Mouse (Mus musculus): Measurements from ENCODE around the gene Zfhx3. TPM values are rescaled to one million over a fixed set of nuclear protein-coding genes. Genes with fewer than 3 reads are reported as not detected.
A peak's percentile ranks its signal among the peaks of the same experiment; 100 is the strongest.

Zfhx3 gene
- total RNA-seq, 4 experiments from 2014 or later: 7.9 to 9.2 (median 8.0) TPM

DNA sequence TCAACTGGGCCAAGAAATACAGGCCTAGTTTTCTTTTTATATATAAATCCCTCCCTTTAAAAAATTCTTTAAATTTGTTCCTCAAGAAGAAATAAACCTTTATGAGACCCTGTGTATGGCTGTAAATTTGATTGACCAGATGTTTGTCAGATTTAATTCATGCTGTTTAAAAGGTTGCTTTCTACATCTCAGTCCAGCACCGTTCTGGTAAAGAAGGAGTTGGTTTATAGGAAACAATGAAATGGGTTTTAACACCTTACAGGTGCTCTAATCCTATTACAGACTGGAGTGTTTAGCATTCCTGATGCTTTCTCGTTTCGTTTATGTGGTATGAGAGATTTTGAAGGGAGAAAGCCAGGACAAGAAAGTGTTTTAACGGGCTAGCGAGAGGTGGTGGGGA, 147.2 kb downstream of the Zfhx3 start:
- no peak for DNase-seq (ENCODE audit: low spot score in 2 of 2)

DNA sequence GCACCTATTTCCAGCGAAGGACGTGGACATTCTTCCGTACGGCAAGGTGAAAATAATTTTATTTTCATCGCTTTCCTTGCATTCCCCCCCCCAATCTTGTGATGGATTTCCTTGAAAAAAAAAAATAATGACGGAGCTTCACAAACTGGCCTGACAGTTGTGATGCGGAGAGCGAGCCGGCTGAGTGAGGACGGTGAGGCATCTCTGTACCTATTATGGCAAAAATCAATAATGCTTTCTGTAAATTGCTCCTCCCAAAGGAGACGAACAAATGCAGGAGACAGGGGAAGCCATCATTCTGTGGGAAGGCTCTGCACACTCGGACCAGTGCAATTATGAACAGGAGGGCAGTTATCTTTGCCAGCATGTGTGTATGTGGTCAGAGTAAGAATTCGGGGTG, 156.2 kb downstream of the Zfhx3 start:
- no peak for DNase-seq (ENCODE audit: low spot score in 2 of 2)

DNA sequence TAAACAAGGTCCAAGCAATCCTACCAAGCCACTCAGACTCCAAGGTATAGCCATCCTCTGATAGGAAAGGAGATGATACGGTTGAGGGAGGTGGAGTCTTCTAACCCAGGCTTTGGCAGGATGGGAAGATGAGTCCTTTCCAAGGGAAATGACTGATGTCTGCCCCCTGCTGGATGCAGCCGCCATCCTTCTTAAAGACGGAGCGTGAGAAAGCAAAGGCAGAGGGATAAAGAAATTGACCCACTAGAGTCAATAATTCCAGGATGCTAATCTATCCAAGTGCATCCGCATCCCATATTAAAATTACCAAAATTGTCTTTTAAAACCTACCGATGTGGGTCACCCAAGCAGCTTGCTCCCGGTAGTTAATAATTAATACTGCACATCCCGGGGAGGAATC, 158.7 kb downstream of the Zfhx3 start:
- DNase-seq (ENCODE audit: low spot score in 2 of 2): peak in 1 of 2 experiments; percentile 25

DNA sequence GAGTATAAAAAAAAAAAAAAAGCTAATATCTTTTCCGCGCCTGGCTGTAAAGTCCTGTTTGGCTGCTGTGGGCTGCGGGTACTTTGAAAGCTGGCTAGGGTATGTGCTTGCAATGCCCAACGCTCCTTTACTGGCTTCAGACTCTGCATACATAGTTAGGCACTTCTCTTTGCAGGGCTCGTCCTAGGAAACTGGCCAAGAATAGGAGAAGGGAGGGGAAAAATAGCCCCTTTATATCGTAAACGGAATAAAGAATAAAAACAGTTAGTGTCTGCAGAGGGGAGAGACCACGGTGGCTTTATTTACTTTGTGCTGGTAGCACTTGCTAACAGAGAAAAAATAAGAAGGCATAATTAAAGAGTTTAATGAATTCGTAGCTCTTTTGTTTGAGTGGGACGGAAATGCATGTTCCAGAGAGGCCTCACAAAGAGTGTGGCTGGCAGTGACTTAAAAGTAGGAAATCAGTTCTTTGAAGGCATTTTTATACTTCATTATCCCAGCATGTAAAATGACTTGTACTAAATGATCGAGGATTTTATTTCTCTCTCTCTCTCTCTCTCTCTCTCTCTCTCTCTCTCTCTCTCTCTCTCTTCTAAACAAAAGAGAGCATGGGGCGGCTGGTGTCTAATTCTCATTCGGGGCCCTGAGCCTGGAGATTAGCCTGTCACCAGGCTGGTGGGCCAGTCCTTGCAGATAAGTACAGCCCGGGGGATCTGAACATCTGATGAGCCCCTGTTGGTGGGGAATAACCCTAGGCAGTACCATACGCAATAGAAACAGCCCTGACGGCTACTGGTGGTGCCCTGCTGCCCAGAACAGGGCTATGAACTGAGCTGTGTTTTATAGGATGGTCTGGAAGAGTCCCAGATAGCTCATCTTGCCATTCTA, 159.8 kb downstream of the Zfhx3 start:
- peak in 1 of 2 experiments; percentile 25 for DNase-seq (ENCODE audit: low spot score in 2 of 2)

DNA sequence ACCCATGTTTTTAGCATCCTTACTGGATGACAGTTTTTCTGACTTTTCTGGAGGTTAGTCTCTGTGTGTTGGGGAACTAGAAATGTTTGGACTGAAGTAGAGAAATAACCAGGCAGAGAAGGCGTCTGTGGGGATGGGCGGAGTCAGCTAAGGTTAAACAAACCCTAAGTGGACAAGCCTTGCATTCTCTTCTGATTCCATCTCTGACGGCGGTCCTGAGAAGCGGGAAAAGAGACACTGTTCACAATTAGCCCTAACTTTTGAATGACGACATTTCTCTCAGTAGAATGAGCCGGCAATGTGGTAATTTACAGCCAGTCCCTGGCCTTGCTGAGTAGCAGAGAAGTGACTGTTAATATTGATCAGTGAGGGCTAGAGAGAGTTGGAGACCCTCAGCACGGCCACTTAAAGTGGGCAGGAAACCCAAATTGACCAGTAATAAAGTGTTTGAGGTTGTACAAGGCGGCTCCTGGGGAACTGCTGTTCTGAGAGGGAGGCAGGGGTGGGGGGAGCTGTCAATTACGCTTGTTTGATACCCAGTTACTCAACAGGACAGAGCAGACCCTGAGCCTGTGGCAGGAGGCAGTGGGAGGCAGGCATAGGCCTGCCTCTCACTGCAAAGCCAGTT, 162.1 kb downstream of the Zfhx3 start:
- no peak for DNase-seq (ENCODE audit: low spot score in 2 of 2)

DNA sequence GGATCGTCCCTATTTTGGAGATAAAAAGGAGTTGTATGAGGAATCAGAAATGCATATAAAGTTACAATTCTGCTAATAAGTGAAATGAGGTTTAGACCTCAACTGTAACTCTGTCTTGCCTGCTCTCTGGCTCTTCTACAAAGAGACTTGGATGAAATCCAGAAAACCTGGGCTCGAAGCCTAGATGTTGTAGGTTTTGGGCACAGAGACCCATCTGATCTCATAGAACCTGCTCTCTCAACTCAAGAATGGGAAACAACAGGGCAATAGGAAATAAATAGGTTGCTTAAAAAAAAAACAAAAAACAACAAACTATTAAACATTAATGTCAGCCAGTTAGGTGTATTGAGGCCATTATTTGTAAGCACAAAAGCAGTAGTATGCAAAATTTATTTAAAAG, 182.6 kb downstream of the Zfhx3 start:
- peak in 1 of 2 experiments; percentile 12 for DNase-seq (ENCODE audit: low spot score in 2 of 2)

DNA sequence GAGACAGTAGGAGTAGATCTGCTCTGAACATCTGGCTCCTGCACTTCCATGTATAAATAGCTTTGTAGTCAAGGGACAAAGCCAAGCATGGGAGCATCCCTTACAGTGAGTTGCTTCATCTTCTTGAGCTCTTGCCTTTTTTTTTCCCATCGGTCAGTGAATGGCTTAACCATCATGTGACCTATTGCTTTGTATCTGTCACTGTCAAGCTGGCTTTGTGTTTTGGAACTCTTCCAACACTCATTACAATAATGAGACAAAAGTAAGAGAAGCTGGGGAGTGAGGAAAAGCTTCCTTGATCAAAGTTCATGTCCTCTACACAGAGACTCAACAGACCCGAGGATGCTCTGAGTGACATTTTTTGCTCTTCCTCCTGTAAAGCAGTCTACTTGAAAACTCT, 183.0 kb downstream of the Zfhx3 start:
- DNase-seq (ENCODE audit: low spot score in 2 of 2): no peak

DNA sequence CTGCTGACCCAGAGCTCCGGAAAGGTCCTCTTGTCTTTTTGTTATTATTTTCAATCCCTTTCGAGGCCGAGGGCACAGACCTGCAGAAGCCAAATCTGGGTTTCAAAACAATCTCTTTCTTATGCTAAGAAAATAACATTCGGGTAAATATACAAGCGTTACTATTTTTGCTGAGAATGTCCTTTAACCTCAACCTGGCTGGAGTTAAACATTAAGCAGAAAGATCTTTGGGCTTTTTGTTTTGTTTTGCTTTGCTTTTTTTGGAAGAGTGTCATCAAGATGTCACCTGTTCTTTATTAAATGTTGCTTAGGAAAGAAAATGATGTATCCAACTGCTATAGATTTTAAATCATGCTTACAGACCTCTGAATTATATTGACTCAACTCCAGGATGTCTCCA, 204.1 kb downstream of the Zfhx3 start:
- no peak for DNase-seq (ENCODE audit: low spot score in 2 of 2)

DNA sequence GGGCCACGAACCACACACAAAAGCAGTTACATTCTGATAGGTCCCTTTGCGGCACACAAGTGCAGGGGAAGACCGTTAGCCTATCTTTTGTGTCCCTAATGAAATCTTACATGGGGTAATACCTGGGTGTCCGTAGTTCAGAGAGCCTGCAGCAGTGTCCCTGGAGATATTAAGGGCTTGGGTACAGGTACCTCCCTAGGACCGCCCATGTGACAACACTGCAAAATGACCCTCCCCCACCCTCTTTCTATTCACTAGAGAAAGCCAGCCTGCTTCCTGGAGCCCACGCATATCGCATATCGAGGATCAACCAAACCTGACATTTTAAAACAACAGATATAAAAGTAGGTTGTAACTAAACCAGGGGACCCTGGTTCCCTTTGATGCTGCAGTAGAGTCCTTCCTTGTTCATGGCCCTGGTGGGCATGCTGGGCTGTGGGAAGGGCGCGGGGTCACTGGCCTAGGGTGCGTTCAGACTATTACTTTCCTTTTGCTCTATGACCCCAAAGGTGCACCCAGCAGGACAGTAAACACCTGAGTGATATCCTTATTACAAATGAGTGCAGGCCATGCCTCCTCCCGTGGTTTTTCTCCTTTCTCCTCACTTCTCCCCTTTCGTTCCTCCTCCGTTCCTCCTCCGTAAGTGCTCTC, 206.3 kb downstream of the Zfhx3 start:
- DNase-seq (ENCODE audit: low spot score in 2 of 2): no peak

DNA sequence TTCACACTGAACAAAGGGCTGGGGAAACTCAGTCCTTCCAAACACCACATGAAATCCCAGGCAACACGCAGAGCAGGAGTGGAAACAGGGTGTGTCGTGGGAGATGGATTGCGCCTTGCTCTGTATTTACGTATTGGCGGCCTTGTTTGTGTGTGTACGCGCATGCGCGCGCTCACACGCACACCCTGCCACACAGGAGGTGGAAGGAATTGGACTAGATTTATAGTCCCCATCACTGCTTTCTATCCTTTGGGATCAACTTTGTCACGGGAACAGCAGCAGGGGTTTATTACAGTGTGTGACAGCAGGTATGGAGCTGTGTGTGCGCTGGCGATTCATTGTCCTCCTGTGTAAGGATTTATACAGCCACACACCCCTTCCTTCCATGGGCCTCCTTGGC, 228.4 kb downstream of the Zfhx3 start:
- DNase-seq (ENCODE audit: low spot score in 2 of 2): no peak

DNA sequence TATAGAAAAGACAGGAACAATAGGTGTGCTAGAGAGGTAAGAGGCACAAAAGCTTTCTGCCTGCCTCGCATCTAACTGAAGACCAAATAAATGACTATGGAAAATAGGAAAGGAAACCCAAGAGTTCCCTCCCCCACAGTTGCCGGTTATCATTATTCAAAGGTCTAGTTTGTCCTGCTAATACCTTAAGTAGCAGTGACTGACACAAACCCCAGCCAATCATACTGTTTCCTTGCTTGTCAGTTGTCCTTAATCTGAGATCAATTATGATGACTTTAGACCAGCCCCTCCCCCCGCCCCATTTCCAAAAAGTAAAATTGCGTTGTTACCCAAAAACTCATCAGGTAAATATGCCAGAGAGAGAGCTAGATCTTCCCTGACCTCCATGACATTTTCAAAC, 240.9 kb downstream of the Zfhx3 start:
- DNase-seq (ENCODE audit: low spot score in 2 of 2): no peak

DNA sequence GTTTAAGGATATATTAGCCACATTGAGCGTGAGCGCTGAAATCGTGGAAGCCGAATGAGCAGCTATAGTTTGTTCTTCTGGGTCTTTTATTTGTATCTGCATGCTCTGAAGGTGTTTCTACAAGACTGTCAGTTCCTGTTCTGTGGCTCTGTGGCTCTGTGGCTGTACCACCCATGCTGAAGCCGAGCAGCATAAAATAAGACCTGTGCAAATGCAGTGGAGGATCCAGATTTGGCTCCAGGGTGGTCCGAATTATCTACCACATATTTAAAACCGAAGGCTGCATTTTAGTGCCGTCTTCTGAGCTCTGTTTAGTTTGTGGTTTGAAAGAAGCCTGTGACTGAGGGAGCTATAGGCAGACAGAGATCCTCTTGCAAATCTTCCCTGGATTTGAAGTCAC, 241.5 kb downstream of the Zfhx3 start:
- no peak for DNase-seq (ENCODE audit: low spot score in 2 of 2)

DNA sequence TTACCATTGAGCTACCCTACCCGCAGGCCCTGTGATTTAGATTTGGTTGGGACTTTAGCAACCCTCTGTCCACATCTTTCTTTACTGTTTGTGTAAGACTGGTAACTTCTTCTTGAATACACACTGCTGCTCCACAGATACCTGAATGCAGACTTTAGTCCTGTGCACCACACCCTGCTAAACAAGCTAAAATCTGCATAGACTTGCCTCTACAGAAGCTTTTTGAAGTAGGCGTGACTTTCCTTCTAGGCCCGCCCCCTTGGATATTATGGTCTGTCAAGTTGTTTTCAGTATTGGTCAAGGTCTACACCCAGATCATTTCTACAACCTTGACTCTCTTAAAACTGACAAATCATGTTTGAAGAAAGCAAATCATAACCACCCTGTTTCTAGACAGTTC, 243.8 kb downstream of the Zfhx3 start:
- DNase-seq (ENCODE audit: low spot score in 2 of 2): no peak

DNA sequence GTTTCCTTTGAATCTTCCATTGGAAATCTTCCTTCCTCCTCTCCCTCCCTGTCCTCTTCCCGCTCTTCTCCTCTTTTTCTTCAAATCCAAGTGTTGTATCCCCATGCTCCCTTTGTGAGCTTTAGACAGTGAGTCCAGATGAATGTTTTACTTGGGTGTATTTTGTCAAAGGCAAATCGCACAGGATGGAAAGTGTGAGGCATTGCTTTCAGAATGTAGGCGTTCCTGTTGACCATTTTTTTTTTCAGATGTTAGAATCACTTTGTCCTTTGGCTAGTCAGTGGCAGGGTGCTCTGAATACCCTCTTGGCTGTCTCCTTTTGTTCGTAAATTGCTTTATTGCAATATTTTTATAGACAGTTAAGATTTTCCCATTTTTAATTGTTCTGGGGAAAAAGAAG, 245.6 kb downstream of the Zfhx3 start:
- no peak for DNase-seq (ENCODE audit: low spot score in 2 of 2)

DNA sequence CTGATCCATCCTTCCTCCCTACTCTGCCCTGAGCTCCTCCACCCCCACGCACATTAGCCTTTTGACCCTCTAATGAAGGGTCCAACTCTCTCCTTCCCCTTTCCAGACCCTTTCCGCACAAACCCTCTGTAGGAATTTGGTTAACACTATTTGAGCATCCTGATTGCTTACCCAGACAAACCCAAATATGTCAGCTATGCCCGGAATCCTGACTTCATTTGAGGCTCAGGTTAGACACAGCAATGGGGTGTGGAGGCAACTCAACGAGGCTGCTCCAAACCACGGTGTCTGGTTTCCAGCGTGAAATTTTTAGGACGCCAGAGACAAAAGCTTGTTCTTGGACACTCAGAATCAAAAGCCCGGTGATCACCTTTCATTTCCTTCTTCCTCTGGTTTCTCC, 252.1 kb downstream of the Zfhx3 start:
- DNase-seq (ENCODE audit: low spot score in 2 of 2): no peak

DNA sequence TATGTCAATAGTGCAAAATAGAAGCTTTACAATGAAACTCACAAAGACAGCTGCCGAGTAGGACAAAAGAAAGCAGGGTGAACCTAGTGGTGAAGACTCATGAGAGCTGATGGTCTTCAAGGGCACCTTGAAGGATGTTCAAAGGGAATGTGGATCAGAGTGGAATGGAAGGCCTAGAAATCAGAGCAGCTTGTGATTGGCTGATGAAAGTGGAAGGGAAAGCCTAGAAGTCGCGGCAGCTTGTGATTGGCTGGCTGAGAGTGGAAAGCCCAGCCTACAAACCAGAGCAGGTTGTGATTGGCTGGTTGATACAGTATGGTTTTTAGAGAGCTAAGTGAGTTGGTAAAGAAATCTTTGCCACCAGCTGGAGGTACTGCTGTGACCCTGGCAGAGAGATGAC, 272.6 kb downstream of the Zfhx3 start:
- DNase-seq (ENCODE audit: low spot score in 2 of 2): no peak

DNA sequence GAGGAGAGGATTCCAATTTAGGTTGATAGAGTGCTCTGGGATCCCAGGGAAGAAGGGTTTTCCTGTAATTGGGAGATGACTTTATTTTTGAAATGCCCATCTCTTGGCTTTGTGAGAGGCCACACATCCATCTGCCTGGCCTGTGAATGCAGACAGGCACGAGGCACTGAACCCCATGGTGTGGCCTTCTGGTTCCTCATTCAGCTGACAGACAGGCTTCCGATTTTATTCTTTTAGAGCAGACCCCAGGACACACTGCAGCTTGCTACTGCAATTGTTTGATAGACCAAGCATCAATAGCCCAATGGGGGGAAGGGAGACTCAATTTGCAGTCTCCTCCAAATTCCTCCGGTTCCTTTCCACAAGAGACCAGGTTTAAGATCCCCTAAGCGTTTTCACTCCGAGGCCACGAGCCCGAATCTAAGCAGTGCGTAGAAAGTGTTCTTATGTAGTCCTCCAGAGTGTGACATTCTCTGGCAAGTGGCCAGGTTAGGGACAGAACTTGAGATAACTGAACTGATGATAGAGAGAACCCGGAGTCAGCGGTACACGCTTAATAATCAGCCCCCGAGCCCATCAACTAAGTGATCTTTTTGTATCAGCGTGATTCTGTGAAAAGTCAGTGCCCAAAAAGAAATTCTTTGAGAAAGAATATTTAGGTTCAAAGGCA, 275.9 kb downstream of the Zfhx3 start:
- DNase-seq (ENCODE audit: low spot score in 2 of 2): no peak

DNA sequence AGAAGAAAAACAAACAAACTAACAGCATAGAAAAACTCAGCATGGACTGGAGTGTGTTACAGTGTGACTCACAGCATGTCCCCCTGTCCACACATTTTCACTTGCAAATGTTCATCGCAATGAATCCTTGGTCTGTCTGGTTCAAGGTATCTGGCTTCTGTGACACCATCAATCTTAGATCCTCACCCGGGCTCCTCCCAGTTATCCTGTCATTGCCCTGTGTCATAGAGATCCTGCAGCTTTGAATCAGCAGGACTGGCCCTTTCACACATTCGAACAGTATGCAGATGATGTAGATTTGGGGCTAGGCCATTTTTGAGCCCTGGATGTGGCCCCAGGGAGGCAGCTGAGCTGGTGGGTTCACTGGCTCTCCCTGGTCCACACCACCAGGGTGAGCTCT, 278.1 kb downstream of the Zfhx3 start:
- DNase-seq (ENCODE audit: low spot score in 2 of 2): no peak

DNA sequence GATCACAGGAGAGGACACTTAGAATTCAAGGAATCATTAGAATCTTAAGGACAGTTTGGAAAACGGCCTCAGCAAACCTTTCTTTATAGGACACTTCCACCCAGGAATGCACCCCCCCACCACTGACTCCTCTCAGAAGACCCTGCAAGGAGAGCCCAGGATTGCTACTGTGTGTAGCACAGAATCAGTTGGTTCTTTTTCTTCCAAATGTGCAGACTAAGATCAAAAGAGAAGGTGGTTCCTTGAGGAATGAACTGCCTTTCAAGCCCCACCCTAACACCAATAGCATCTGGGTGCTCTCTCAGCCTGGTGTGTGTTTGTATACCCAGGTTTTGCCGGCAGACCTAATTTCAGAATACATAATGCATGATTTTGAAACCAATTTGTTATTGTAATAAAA, 279.6 kb downstream of the Zfhx3 start:
- DNase-seq (ENCODE audit: low spot score in 2 of 2): no peak

DNA sequence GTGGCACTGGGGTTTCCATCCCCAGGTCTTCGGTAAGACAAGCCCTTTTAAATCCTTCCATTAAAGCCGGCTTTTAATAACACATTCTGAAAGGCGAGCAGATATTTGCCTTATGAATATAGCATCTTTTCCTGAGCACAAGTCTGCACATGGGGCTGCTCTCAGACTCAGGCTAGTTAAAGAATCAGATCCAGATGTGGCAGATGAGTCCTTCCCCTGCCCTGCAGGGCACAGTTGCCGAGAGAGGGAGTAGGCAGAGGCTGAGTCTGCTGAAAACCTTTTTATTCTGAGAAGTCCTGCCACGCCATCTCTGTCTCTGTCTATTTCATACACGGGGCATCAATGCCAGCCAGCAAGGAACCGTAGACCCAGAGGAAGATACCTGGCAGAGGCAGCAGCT, 289.9 kb downstream of the Zfhx3 start:
- no peak for DNase-seq (ENCODE audit: low spot score in 2 of 2)

DNA sequence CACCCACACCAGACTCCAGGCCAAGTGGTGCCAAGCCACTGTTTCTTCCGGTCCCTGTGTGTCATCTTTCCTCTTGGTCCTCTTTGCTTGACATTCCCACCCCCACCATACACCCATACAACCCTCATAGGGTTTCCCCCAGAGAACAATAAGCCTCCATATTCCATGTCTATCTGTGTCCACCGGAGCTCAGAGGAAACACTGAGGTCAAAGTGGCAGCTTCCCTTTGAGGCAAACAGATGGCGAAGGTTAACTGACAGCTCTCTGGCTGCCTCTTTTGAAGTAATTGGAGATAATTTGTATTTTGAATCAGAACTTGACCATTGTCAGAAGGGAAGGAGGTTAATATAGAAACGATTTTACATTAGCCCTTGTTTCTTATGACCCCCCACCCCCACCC, 292.0 kb downstream of the Zfhx3 start:
- no peak for DNase-seq (ENCODE audit: low spot score in 2 of 2)

DNA sequence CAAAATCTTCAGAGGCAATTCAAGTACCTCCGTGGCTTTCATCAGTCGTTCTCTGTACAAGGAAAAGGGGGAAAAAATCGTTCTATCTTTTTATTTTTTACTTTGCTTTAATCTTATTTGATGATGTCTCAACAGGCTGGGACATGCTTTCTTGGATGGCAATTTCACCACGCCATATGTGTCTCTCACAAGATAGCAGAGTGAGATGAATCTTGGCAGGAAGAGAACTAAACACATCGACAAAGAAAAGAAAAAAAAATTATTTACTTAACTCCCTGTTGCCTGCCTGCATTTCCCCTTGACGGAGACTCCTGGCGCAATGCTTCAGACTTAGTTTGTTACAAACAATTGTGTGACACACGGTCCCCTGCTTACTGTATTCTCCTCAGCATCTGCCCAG, 294.3 kb downstream of the Zfhx3 start:
- DNase-seq (ENCODE audit: low spot score in 2 of 2): no peak
